Mouse (Mus musculus): ENCODE data around the gene Rnf26.

Rnf26 gene

DNA sequence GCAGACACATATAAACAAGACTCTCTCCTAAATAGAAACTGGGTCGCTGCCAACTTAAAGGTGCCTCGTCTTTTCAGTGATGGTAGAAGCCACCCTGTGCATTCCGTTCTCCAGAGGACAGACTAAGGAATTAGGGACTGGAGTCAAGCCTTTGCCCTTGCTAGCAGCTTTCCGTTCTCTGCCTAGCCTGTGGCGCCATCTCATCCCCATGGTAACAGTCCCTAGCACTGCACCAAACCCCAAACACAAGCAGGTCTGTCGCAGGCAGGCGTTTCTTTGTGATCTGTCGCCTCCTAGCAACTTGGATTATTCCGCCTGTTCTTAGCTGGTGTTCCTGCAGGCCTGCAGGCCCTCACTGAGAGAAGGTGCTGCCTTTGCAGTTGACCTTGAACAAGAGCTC, 16.8 kb downstream of the Rnf26 start:
- in situ Hi-C loops (cut with MboI; ENCODE audit: low pct_unique_long_range_greater_than_20kb in 1 of 2, low sequenced_read_pairs in 2 of 2, unreplicated experiment in 1 of 2), result no loop called here

DNA sequence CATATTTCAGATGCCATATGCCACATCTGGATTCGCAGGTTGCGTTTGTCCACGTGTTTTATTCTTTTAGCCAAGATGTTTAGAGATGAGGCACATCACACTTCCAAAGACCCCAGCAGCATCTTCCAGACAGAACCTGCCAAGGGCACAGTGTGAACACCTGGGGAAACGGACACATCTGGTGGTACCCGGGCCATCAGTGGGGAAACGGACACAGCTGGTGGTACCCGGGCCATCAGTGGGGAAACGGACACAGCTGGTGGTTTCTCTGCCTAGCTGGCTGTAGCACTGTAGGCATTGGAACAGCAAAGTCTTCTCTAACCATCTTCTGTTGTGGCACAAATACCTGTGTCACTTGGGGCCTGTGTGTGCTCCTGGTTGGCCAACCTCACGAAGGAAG, 17.5 kb downstream of the Rnf26 start:
- in situ Hi-C loops (cut with MboI; ENCODE audit: low pct_unique_long_range_greater_than_20kb in 1 of 2, low sequenced_read_pairs in 2 of 2, unreplicated experiment in 1 of 2), result no loop called here

DNA sequence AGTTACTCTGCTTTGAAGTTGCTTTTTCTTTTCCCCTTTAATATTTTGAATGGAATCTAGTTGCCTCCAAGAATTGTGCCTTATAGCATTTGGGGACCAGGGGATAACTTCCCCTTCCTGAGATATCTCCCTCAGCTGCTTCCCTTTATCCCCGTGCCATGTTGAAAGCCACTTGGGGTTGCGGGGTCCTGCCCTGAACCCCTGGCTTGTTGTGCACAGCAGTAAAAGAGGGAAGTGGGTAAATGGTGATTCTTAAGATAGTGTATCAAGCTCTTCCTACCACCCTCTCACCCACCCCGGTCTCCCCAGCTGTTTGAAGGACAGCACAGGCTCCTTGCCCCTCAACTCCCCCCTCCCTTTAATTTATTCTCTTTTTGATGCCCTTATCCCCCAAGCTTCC, 18.6 kb downstream of the Rnf26 start:
- in situ Hi-C loops (cut with MboI; ENCODE audit: low pct_unique_long_range_greater_than_20kb in 1 of 2, low sequenced_read_pairs in 2 of 2, unreplicated experiment in 1 of 2), result no loop called here

DNA sequence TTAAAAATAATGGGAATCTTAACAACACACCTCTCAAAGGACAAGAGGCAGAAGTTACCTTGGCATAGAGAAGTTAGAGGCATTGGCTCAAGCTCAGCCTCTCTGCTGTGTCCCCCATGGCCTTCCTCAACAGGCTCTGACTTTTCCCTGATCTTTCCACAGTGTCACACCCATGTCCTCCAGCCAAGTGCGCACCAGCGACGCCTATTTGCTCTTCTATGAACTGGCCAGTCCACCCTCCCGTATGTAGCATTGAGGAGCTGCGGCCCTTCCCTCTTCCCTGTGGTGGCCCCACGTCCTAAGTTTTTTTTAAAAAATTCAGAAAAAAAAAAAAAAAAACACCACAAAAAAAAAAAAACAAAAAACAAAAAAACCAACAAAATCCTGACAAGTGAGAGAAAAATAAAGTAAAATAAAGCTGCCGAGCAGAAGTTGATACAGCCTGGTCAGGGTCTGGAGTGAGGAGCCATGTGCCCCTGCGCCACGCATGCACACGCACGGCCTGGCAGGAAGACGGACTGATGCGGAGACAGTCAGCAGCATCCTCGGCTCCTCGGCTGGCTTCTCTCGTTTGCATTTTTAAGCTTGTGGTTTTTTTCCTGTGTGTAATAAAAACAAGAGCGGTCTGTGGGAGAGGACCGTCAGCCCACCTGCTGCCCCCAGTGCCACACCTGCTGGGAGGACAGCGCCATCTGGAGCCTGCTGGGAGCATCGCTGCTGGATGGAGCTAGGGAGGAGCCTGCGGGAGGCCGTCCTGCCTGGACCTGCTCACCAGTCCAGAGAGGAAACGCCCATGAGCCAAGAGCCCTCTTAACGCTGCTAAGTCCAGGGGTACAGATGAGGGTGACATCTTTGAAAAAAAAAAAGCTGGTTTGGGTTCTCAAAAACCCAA, 19.5 kb downstream of the Rnf26 start:
- in situ Hi-C loops (cut with MboI; ENCODE audit: low pct_unique_long_range_greater_than_20kb in 1 of 2, low sequenced_read_pairs in 2 of 2, unreplicated experiment in 1 of 2), result no loop called here

DNA sequence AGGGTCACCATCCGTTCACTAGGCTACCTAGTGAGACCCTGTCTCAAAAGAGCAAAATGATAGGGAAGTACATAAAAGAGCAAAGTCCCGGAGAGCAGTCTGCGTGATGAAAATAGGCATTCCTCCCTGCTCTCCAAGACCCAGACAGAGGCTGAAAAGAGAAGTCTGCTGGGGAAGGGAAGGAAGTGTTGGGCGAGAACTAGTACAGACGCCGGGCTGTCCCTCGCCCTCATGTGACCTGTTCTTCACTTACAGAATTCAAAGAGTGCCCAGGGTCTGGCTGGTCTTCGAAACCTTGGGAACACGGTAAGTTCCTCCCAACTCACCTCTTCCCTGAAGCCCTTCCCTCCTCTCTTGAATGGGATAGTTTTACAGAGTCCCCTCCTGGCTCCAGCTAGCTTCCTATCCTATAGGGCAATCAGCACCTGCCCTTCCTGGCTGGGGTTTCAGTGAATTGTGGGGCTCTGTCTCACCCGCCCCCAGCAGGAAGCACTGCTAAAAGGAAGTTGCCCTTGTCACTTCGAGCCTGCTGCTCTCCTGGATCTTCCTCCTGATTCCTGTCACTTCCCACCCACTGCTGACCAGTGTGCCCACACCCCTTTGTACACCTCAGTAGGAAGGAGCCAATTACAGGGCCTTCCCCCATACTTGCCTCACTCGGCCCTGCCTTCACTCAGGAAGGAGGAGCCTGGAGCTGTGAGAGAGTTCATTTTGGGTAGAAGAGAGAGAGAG, 24.3 kb downstream of the Rnf26 start:
- in situ Hi-C loops (cut with MboI; ENCODE audit: low pct_unique_long_range_greater_than_20kb in 1 of 2, low sequenced_read_pairs in 2 of 2, unreplicated experiment in 1 of 2), result no loop called here

DNA sequence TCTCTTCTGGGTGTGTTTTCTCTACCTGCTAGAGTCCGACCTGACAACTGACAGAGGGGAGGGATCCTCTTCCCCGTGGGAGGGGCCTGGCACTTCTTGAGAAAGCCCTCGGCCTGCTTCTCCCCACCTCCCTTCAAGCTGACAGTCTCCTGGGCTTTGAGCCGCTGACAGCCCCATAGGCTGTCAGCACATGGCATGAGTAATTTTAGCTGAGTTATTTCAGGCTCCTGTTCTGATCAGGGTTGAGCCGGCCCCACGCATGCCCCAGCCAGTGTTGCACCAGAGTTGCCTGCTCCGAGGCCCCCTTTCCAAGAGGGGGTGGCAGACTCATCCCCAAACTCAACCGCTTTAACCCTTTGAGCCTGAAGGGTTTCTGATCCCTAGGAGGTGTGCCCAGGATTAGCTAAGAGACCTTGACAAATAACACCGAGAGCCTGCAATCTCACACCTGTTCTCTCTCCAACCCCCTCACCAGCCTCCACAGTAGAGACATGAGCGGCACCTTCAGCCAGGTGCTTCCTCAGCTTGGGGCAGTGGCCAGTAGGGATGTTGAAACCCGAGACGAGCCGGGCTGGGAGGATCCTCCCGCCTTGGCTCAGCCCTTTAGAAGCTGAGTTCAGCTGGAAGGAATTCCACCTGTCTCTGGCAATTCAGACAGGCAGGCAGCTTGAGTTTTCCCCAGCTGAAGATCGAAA, 25.4 kb downstream of the Rnf26 start:
- in situ Hi-C loops (cut with MboI; ENCODE audit: low pct_unique_long_range_greater_than_20kb in 1 of 2, low sequenced_read_pairs in 2 of 2, unreplicated experiment in 1 of 2), result no loop called here

DNA sequence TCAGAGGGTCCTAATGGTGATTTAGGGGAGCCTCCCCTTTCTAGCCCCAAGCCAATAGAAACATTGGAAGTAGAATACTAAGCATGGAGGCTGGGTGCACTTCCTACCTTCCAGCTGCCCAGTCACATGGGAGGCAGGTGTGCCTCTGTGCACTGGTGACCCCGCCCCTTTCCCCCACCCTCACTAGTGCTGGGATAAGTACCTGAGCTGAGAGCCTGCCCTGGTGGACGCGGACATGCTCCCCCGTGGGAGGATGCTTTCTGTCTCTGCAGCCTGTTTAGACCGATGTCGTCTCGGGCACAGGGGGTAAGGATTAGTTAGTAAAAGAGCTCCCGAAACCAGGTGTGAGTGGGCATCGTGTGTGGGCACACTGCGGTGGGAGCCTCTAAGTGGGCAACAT, 26.4 kb downstream of the Rnf26 start:
- in situ Hi-C loops (cut with MboI; ENCODE audit: low pct_unique_long_range_greater_than_20kb in 1 of 2, low sequenced_read_pairs in 2 of 2, unreplicated experiment in 1 of 2), result no loop called here

DNA sequence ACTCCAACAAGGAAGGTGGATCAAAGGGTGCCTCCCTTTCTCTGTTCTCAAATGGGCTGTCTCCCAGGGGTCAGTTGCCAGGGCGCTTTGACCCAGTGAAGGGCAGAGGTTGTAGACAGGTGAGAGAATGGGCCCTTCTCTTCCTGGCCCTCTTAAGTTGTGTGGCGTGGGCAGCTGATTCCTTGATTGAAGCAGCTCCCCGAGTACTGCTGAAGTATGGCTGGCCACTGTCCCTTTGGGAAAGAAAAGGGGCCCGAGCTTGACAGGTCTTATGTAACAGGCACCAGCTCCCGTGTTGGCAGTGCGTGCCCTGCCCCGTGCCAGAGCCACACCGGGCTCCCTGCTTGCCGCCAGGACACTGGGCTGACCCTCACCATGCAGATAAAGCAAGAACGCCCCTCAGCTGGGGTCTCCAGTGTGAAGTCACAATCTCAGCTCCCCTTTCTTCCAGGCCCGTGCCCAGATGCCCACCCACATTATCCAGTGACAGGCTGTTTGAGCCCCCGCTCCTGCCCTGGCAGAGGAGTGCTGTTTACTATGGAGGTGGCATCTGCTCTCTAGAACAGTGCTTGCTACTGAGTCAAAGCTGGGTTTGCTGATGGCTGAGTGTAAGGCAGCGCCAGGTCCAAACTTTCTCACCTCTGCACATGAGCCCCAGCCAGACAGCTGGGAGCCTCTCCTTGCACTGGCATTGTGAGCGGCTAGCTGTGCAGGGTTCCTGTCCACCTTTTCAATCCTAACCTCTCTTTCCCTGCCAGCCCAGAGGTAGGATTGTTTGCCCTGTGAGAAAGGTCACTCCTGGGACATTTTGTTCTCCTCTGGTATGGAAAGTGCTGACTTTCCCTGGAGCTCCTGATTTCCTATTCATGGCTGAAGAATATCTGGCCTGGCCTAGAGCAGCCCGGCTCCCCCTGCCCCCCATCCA, 27.3 kb downstream of the Rnf26 start:
- in situ Hi-C loops (cut with MboI; ENCODE audit: low pct_unique_long_range_greater_than_20kb in 1 of 2, low sequenced_read_pairs in 2 of 2, unreplicated experiment in 1 of 2), result no loop called here

DNA sequence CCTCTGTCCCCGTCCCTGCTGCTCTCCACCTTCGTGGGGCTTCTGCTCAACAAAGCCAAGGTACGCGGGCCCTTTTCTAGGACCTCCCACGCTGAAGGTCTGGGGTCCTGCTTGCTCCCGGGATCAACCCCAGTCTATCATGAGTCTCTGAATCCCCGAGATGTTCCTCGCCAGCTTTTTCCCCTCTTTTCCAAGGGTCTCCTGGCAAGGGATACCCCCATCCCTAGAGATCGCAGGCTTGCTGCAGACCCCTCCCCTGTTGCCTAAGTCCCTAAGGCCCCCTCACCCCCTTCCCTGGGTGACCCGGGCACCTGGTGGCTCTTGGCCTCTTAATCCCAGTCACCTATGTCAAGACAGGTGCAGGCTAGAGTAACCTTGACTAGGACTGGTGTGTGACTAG, 28.0 kb downstream of the Rnf26 start:
- in situ Hi-C loops (cut with MboI; ENCODE audit: low pct_unique_long_range_greater_than_20kb in 1 of 2, low sequenced_read_pairs in 2 of 2, unreplicated experiment in 1 of 2), result no loop called here

DNA sequence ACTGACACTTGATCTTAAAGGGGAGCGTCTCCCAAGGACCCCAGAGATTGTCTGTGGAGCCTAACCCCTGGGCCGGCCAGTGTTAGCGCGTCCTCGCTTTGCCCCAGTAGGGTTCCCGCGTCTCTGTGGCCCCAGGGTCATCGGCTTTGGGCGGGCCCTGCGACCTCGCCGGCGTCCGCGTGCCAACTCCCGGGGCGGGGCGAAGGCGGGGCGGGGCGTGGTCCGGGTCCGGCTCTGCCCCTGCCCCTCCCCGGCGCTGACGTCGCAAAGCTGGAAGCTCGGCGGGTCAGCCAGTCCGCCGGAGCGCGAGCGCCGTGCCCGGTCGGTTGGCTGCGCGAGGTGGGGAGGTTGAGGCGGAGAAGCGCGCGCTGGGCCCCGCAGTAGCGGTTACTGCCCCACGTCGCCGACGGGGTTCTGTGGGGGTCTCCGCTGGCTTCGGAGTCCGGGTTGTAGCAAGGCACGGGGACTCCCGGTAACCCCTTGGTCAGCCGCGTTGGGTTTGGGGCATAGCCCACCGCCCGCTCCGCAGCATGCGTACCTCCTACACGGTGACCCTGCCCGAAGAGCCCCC, 28.6 kb downstream of the Rnf26 start:
- in situ Hi-C loops (cut with MboI; ENCODE audit: low pct_unique_long_range_greater_than_20kb in 1 of 2, low sequenced_read_pairs in 2 of 2, unreplicated experiment in 1 of 2), result no loop called here

DNA sequence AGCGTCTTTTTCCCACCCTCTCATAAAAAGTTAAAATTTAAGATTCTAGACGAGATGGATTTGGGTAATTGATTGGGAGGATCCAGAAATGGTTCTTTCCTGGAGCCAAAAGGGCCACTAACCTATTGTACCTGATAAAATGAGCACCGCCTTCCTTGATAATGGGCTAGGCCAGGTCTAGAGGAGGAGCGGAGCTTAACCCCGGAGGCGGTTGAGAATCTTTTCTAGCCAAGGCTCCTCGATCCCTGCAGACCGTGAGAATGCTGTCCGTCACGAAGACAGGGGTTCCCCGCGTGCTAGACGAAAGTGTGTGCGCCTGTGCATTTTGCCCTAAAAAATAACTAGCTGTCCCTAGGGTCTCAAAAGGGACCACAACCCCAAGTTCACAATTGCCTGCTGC, 29.1 kb downstream of the Rnf26 start:
- in situ Hi-C loops (cut with MboI; ENCODE audit: low pct_unique_long_range_greater_than_20kb in 1 of 2, low sequenced_read_pairs in 2 of 2, unreplicated experiment in 1 of 2), result no loop called here

DNA sequence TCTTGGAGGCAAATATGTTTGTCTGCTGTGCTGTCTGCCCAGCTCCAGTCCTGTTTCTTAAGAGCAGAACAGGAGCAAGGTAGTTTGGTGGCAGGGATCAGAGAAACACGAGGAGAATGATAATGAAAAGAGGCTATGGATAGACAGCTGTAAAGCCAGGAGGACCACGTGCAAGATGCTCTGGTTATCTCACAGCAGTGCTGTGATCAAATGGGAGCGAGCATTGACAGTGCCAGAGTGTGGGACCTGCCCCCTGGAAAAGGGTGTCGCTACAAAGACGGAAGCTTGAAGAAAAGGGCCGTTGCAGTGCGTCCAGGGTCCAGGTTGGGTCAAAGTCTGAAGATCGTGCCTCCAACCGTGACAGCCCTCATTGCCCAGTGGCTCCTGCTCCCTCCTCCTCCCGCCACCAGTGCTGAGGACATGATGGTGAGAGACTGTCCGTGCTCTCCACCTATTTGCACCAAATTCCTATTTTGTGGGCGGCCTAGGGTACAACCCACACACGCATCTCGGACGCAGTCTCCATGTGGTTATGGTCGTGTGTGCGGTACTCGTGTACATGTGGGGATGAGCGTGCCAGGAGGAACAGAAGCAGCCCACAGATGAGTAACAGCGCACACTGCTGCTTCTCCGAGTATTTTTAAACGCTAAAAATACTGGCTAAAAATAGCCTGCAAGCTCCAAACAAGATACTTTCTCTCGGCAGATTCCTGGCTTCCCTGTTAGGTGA, 29.8 kb downstream of the Rnf26 start:
- in situ Hi-C loops (cut with MboI; ENCODE audit: low pct_unique_long_range_greater_than_20kb in 1 of 2, low sequenced_read_pairs in 2 of 2, unreplicated experiment in 1 of 2), result no loop called here

DNA sequence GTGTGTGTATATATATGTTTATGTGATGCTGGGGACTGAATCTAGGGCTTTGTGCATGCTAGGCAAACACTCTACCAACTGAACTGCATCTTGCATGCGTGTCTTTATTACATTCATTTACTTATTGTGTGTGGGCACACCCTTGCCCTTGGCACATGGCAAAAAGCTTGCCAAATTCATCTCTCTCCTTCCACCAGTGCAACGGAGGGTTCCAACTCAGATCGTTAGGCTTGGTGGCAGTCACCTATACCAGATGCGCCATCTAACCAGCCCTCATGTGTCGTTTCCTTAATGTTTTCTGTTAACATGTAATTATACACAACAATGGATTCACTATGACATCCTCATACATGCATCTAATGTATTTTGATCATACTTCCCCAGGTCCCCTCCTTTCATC, 31.1 kb downstream of the Rnf26 start:
- in situ Hi-C loops (cut with MboI; ENCODE audit: low pct_unique_long_range_greater_than_20kb in 1 of 2, low sequenced_read_pairs in 2 of 2, unreplicated experiment in 1 of 2), result no loop called here

DNA sequence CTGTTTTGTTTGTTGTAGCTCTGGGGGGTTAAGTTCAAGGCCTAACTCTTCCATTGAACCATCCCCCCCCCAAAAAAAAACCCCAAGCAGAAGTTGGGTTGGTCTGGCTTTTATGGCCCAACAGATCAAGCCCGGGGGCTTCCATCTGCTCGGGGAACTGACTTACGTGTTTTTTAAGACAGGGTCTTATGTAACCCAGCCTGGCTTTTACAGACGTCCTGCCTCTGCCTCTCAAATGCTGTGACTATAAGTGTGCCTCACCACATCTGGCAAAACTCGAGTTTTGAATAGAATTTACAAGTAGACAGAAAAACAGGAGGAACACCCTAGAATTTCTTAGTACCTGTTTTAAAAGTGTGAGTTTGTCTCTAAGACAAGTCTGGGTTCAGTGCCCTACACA, 31.7 kb downstream of the Rnf26 start:
- in situ Hi-C loops (cut with MboI; ENCODE audit: low pct_unique_long_range_greater_than_20kb in 1 of 2, low sequenced_read_pairs in 2 of 2, unreplicated experiment in 1 of 2), result no loop called here

DNA sequence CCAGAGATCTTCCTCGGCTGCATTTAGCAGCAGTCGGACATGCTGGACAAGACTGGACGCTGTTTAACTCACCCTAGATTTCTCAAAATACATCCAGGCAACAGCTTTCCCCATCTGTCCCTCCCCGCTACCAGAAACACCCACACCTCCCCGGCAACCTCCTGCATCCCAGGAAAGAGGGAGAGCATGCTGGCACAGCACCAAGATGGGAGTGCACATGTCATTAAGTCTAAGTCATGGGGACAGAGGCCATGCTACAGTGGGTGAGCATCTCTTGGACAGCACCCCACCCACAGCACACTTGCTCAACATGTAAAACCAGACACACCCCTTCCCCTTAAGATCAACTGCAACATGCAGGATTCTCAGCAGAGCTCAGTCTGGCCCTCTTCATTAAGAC, 32.4 kb downstream of the Rnf26 start:
- in situ Hi-C loops (cut with MboI; ENCODE audit: low pct_unique_long_range_greater_than_20kb in 1 of 2, low sequenced_read_pairs in 2 of 2, unreplicated experiment in 1 of 2), result no loop called here

DNA sequence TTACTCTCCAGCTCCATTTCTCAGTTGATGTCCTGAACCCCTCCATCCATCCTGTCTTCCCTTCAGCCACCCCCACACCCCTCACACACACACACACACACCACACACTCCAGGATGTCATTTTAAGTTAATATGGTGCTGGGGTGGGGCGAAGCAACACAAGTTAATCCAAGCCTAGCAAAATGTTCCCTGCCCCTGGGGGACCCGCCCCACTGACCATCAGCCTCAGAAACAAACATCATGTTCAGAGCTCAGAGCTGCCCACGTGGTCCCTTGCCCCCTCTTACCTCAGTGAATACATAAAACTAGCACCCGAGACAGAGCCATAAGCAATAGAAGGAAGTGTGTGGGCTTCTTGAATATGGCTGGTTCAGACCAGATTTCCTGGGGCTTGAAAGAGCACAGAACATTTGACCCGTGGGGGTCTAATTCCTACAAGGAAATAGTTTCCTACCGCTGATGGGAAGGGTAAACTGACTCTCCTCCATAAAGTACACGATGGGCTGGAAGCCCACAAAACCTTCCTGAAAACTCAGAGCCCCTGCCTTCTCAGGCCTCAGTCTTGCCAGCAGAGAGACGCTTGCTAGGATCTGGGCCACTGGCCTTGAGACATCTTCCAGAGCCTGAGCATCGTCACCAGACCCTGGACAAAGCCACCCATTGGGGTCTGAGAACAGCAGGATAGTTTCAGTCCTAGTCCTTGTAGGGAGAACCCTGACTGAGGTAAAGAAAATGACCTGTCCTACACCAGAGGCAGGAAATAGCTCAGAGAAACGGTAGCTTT, 33.1 kb downstream of the Rnf26 start:
- in situ Hi-C loops (cut with MboI; ENCODE audit: low pct_unique_long_range_greater_than_20kb in 1 of 2, low sequenced_read_pairs in 2 of 2, unreplicated experiment in 1 of 2), result no loop called here

All from mouse embryonic stem cell (cell line).